Mouse (Mus musculus) right cerebral cortex, adult 2 months (tissue): ENCODE results near the gene Wwox.
"Not testable (repeated sequence)": the region's sequence is repeated elsewhere in the genome, so short reads cannot be mapped to it uniquely, and the experiment has no call there.

Source experiments
- DNase-seq, 2 experiments: peaks; one replicate each; pipeline ENCODE4 v3.0.0; 2021 to 2022; ENCODE audit warnings: low spot score in 2 of 2

The Wwox gene

DNA sequence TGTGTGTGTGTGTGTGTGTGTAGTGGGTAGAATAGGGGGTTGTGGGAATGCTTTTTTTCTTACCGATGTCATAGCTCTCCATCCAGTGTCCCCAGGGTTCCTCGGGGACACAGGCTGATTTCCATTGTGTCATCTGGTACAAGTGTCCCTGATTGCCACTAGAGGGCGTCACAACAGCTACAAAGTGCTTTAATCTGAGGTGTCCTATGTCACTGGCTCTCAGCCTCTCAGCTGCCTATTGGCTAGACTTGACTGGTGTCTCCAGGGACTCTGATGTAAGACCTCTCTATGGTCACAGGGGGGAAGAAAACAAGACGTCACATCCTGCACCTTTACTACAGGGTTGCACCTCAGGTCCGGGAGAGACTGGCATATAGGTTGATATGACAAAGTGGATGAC lies 363.7 kb downstream of the Wwox start:
- no peak for DNase-seq

DNA sequence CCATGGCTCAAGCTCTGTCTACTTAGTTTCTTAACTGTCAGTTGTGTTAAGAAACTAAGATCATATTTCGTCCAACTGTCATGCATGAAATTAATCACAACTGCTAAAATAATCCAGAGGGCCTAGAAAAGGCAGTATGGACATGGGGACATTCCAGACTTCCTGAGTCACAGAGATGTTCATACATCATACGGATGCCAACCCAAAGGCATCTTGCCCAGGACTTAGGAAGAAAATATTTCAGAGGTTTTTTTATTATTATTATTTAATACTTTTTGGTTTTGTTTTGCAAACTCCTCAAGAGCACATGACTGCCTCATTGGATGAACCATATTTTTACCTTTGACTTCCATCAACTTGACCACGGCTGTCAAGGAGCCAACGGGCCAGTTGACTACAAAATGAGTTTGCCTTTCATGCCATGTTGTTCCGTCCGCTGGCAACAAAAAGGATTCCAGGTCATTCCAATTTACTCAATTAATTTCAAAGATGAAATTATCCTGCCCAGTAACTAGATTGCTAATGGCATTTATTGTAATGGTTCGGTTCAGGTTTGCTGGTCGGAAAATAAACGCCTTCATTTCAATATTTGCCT lies 367.5 kb downstream of the Wwox start:
- DNase-seq = no peak

DNA sequence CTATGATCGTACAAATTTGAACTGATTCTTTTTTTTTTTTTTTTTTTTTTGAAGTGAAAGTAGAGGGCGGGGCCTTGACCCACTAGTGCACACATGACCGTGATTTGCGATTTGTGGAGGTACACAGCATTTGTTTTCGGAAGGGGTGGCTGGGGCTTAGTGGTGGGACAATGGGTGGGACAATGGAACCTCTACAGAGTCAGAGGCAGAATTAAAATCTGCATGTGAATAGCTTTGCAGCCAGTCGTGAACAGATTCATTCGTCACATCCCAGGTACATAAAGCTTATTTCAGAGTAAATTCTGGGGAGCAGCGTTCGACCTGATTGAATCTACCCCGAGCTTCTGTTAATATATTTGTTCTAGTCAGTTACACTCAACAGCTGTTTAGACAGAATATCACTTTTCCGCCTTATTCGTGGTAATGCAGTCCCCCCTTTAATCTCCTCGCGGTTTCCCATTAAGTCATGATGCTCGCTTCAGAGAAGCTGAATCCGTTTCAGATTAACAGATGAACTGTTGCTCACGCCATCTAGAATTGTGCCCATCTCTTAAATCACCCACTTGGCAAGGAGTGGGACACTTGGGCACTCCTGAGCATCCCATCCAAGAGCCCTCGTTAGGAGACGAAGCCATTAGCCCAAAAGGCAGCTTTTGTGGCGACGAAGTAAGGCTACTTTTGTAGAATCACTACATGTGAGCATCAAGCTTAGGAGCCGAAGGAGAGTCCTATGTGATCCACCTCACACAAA lies 368.4 kb downstream of the Wwox start:
- DNase-seq = no peak

DNA sequence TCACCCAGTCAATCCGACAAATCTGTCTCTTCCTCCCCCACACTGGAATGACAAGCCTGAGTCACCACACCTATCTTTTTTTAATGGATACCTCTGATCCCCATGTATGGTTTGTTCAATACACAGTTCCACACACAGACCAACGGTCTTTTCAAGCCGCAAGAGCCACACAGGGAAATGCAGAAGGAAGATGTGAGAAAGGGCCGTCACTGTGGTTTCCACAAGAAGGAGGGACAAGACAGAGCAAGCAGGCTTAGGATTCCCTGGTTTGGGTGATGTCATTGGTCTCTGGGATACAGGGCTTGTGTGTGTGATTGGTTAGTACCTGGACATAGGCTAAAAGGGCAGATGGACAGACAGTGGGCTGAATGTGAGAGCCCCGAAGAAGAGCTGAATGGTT lies 371.0 kb downstream of the Wwox start:
- DNase-seq = no peak

DNA sequence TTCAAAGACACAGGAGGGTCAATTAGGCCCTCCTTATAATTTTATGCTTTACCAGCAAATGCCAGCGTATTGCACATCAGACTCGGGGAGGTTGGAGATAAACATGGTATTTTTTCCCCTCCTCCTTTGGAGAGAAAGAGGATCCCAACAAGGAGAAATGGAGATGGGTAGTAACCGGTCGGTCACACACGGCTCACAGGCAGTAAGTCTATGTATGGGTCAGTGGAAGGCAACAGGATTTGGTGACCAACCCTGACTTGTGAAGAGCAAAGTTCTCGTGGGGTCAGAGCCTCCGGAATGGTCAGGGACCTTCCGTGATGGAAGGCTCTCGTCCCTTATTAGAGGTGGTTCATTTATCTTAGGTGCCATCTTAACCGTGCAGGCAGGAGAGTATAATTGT lies 374.4 kb downstream of the Wwox start:
- DNase-seq = no peak

DNA sequence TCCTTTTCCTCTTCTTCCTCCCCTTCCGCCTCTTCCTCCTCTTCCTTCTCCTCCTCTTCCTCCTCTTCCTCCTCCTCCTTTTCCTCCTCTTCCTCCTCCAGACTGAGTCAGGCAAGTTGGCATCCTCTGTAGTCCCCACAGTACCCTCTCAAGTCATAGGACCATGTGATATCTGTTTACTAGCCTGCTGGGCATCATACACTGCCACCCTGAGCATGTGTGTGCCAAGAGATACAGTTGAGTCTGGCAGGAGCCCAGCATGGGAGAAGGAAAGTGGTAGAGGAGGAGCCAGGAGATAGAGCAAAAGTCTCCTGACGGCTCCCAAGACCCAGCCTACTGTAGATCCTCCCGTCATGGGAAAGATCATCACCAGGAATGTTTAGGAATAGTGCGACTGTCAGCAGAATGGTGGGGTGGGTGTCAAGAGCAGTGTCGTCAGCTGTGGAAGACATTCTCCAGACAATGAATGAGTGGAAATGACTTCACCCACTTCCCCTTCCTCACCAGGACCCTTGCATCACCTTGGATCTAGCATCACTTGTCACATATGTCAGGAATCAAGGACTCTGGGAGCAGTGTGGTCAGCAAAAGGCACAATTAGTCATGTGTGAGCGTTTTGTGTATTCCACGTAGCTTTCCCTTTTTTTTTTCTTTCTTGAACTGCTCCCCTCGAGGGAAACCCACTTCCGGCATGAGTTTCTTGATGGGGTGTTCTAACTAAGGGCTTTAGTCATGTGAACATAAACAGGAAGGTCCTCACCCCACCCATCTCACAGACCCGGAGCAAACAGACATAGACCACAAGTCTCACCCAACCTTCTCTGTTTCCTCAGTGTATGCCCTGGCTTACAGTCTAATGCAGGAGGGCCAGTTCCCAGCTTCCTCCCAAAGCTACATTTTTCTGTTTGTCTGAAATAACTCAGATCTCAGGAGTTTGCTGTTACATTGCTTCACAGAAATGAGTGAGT lies 375.6 kb downstream of the Wwox start:
- no peak for DNase-seq

DNA sequence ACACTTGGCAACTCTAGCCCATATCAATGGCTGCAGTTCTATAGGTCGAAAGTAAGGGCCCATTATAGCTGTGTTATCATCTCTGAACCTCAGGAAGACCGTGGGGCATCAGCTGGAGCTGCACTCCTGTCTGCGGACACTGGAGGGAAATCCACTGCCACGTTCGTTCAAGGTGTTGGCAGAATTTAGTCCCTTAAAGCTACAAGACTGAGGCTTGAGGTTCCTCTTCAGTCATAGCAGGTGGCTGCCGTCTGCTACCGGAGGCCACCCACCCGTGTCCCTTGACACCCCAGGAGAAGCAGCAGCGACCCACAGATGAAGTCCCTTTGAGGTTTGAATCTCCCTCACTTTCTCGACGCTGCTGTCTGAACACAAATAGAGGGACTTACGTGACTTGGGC lies 376.9 kb downstream of the Wwox start:
- DNase-seq = no peak

DNA sequence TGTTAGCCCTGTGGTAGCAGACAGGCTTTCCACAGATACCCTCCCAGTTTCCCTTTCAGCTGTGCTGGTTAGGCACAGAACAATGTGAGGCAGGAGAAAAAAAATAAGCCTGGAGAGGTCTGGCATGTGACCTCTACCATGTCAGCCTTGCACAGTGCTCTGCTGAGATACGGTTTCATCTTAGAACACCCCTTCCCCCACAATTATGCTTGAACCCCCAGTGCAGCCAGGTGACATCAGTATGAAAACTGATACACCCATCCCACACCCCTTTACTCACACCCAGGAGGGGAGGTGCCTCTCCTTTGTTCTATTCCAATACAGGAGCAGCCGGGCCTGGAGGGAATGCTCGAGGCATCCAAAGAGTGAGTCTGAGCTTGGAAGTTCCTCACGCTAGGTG lies 377.5 kb downstream of the Wwox start:
- no peak for DNase-seq

DNA sequence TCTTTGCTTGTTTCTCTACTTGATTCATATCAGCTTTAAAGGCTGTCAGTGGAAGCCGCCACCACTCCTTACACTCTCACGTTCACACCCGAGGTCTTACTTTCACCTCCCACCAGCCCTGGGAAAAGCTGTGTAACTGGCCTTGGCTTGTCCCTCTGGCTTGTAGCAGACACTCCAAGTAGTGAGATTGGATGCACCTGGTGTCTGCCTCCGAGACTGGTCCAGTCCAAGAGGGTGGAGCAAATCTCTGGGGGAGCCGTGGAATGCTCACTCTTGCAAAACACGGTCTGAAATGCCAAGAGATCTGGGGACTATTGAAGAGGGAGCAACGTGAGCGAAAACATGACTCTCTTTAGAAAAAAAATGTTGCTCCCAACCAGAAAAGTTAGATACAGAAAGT lies 382.1 kb downstream of the Wwox start:
- DNase-seq = no peak

DNA sequence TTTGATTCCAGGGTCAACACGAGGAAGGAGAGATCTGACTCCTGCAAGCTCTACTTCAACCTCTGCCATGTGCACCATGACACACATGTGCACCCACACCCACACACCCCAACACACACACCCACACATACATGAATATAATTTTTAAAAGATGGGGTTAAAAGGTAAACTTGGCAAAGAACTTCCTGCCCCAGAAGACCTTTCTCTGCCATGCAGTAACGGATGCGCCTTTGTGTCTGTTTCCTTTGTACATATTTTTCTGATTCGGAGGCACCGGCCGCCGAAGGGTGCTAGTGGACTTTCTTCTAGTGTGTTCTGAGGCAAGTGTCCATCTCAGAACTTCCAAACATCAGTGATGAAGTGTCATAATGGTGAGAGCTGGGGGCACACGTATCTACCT lies 386.0 kb downstream of the Wwox start:
- DNase-seq = no peak

DNA sequence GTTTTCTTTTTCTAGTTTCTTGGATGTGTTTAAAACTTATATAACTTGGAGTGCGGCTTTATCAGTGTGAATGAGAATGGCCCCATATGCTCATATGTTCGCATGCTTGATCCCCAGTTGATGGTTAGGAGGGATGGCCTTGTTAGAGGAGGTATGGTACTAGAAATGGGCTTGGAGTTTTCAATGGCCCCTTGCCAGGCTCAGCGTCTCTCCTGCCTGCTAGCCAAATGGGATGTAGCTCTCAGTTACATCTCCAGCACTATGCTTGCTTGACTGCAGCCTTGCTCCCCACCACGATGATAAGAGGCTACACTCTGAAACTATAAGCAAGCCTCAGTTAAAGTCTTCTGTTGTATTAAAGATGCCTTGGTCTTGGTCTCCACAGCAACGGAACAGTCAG lies 387.5 kb downstream of the Wwox start:
- DNase-seq = no peak

DNA sequence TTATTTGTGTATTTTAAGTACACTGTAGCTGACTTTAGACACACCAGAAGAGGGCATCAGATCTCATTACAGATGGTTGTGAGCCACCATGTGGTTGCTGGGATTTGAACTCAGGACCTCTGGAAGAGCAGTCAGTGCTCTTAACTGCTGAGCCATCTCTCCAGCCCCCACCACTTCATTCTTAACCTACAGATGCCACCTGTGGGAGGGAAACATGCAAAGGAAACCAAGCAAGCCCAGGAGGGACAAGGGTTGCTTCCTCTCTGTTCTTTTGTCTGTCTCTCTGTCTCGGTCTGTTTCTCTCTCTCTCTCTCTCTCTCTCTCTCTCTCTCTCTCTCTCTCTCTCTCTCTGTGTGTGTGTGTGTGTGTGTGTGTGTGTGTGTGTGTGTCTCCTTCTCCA lies 388.4 kb downstream of the Wwox start:
- DNase-seq = not testable (repeated sequence)

DNA sequence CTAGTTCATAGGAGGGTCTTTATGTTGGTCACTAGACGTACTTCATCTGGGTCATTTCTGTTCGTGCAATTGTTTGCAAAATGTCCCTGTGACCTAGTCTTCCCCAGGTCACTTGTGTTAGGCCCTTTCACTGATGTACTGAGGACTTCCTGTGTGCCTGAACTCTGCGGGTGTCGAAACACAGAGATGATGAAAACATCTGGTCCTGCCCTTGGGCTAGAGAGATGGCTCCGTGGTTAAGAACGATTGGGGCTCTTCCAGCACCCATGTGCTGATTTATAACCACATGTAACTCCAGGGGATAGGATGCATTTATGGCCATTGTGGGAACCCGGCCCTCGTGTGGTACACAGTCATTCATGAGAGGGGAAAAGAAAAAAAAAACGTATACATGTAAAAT lies 392.1 kb downstream of the Wwox start:
- DNase-seq = no peak

DNA sequence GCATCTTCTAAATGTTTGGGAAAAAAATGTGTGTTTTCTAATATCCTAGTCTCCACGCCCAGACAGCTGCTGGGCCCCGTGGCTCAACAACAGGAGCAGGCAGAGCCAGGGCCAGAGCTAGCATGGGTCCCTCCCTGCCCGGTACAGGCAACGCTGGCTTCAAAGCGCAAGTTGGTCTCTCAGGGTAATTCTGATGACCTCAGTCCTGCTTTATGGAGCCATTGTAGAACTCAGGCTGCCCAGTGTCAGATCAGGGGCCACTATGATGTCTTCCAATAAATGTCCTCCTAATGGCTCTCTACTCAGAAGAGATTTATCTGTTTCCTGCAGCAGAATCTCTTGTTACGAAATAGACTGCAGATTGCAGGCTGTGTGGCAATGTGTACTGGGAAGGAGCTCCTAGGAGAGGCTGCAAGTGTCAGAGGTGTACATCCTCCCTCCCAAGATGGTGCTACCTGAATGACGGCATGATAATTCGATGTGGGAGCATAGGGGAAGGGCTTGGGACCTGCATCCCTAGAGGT lies 392.9 kb downstream of the Wwox start:
- DNase-seq = no peak

DNA sequence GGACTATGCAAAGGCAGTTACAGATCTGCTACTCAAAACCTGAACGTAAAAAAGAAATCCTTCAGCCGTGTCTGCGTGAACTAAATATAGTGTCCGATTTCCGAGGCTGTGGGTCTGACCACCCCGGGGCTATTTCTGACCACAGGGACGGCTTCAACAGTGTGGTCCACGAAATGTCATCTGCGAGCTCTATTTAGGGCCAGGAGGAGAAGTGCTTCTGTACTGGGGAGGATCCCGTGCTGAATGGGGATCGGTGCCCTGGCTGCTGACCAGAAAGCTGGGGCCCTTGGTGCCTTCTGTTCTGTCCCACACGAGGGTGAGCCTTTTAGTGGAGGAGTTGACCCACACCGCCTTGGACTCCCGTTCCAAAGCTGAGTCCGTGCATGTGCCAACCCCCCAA lies 395.3 kb downstream of the Wwox start:
- DNase-seq = no peak

DNA sequence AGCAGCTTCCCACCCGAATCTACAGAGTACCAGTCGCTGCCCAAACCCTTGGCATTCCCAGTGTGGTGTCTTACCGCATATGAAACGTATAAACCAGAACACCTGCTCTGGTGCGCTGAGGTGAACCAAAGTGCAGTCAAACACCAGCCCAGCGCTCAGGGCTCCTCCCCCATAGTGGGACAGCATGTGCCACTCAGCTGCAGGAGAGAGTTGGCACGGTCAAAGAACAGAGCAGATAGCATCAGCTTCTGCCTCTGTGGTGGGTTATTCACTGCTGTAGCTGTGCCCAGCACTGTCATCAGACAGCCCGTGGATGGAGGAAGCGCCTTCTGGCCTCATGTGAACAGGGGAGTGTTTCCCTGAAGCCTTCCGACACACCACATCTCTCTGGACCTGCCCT lies 400.5 kb downstream of the Wwox start:
- DNase-seq = no peak

DNA sequence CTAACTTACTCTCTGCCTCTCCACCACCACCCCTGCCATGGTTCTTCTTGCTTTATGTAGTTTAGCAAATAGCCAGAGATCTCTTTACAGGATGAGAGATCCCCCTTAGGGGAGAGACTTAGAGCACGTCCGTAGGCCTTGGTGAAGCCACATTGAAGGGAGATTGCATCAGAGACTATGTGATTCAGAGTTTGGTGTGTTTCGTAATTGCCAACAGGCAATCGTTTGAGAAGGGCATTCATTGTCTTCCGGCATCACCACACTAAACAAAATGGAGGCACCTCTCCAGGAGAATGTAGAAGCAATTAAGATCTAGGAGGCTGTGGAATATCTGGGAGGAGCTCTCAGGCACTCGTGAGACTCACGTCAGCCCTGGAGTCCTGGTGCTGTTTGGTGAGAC lies 408.2 kb downstream of the Wwox start:
- DNase-seq = no peak

DNA sequence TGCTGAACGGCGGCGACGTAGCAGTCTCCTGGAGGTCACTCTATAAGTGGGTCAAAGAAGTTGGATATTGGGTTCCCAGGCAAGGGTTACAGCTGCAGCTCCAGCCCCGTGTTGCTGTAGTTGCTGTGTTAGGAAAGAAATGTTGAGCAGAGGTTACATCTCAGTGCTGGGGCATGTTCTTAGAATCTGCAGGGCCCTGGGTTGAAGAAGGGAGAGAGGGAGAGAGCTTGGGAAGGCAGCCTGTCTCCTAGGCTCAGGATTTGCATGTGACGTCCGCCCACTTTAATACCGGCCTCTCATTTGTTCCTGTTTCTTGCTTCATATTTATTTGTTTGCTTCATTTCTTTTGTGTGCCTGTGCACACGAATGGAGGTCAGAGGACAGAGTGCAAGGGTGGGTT lies 410.0 kb downstream of the Wwox start:
- no peak for DNase-seq

DNA sequence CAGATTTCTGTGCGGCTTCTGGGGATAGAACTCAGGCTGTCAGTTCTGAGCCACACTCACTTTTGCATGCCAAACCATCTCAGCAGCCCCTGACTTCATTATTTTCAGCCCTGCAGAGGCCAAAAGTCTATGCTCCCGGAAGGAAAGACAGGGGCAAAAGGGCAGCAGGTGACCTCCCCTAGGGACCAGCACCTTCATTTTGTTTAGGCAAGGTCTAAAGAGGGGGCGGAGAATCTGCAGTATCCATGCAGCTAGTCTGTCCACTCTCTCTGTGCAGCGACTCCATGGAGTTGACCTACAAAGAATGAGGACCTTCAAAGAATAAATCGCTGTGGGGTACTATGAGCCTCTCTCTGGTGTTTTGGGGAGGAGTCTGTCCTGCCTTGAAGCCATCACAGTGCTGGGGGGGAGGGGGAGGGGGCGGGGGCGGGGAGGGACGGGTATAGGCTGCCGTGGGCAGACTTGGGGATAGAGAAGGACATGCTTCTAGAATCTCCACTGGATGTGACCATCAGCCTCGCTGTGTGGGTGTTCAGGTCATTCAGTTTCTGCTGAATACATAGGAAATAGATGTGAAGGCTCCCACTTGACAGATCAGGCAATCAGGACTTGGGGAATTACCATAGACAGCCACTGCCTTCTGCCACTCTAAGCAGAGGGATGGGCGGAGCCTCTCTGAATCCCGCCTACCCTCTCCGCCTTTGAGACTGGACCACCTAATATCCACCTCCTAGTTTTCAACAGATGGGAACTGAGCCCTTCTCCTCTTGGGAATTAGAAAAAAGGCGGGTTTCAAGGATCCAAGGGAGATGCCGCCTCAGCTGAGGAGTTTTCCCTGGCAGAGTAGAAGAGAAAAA lies 410.8 kb downstream of the Wwox start:
- DNase-seq = no peak

DNA sequence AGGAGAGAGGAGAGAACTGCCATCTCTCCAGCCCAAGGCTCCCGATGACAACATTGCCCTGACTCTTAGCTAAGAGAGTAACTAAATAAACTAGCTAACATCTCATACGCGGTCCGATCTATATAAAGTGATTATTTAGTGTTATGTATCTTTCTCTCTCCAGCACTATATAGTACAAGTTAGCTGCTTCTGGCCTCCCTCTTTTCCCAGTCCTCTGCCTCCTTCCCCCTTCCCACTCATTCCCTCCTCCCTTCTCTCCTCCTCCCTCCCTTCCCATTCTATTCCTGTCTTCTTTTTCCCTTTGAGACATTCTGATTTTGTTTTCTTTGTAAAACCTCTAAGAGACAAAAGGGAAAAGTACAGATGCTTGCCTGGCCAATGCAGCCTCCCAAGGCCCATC lies 414.3 kb downstream of the Wwox start:
- no peak for DNase-seq

DNA sequence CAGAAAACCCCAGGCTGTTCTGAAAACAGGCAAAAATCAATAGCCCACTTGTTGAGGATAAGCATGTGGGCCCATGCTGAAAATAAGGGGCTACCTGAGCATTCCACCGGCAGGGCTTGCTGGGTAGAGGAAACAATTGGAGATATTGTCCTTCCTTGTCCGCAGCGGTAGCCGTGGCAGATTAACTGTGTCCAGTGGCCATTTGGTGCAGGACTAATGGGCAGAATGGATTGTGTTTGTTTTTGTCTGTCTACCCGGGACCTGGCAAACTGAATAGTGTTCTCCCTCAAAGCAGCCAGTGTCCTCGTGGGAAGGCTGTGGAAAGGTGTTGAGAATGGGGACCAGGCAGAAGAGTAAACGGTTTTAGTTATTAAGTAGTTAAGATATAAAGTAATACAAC lies 416.4 kb downstream of the Wwox start:
- no peak for DNase-seq

DNA sequence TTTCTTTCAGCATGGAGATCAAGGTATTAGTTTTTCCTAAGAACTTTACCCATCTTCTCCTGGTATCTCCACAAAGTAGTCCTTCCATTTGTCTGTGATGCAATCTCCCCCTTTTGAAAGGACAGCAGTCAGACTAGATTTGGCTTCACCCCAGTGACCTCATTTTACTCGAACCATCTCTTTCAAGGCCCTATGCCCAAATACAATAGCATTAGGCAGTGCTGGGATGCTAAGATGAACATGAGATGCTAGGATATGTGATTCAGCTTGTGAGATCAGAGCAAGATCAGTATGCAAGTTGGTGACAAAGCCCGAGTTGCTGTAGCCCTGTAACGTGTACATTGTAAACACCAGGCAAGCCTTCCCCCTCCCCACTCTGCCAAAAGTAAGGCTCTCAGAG lies 426.5 kb downstream of the Wwox start:
- no peak for DNase-seq
